Mouse (Mus musculus): ENCODE data around the gene Dgke.

Gene Dgke

DNA sequence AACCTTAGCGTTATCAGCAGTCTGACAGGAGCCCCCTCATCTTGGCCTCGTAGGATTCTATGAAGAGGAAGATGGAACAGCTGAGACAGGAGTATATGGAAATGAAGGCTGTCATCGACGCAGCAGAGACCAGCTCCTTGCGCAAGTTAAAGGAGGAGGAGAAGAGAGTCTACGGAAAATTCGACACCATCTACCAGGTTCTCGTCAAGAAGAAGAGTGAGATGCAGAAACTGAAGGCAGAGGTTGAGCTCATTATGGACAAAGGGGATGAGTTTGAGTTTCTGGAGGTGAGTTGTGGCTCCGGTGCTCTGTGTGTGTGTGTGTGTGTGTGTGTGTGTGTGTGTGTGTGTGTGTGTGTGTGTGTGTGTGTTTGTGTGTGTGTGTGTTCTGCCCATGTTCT, 57.6 kb downstream of the Dgke start:
- peaks cover 98% of the 10 kb centered on the region for H3K36me3 ChIP-seq (ENCODE audit: insufficient read depth, low read length)
- H3K4me3 ChIP-seq (replicated peaks; ENCODE audit: low read length): no peak overlapping the region
- no peaks in the 10 kb centered on the region for H3K27me3 ChIP-seq (ENCODE audit: insufficient read depth, low read length)
- TF ChIP-seq POU5F1 (IDR thresholded peaks at IDR 0.05; ENCODE audit: borderline replicate concordance, low read length) (no peak), CTCF (conservative IDR thresholded peaks at IDR 0.05; ENCODE audit: low read length) (no peak), NANOG (IDR thresholded peaks at IDR 0.05; ENCODE audit: borderline replicate concordance, low read length) (no peak)
- peaks cover 69% of the 10 kb centered on the region for H3K4me1 ChIP-seq (replicated peaks; ENCODE audit: low read depth, low read length)
- no peaks in the 10 kb centered on the region for H3K9me3 ChIP-seq (ENCODE audit: low read length)

- Histone ChIP-seq H3K36me3 (ENCODE audit: insufficient read depth, low read length) (peaks cover 96% of the 10 kb centered on the region), H3K4me1 (replicated peaks; ENCODE audit: low read depth, low read length) (peaks cover 83% of the 10 kb centered on the region), H3K27me3 (ENCODE audit: insufficient read depth, low read length) (no peaks in the 10 kb centered on the region), H3K9me3 (ENCODE audit: low read length) (no peaks in the 10 kb centered on the region), H3K4me3 (replicated peaks; ENCODE audit: low read length) (no peak overlapping the region)
- TF ChIP-seq CTCF (conservative IDR thresholded peaks at IDR 0.05; ENCODE audit: low read length) (no peak), POU5F1 (IDR thresholded peaks at IDR 0.05; ENCODE audit: borderline replicate concordance, low read length) (no peak), NANOG (IDR thresholded peaks at IDR 0.05; ENCODE audit: borderline replicate concordance, low read length) (no peak)
Measured at GRCm38 (mm10) chr11:89007582-89007981, 59.1 kb downstream of the Dgke start.

- Histone ChIP-seq H3K4me3 (replicated peaks; ENCODE audit: low read length) (no peak overlapping the region), H3K27me3 (ENCODE audit: insufficient read depth, low read length) (no peaks in the 10 kb centered on the region), H3K36me3 (ENCODE audit: insufficient read depth, low read length) (peaks cover 94% of the 10 kb centered on the region), H3K4me1 (replicated peaks; ENCODE audit: low read depth, low read length) (peaks cover 89% of the 10 kb centered on the region), H3K9me3 (ENCODE audit: low read length) (no peaks in the 10 kb centered on the region)
- TF ChIP-seq CTCF (conservative IDR thresholded peaks at IDR 0.05; ENCODE audit: low read length): no peak
- no peak for TF ChIP-seq POU5F1 (IDR thresholded peaks at IDR 0.05; ENCODE audit: borderline replicate concordance, low read length)
- no peak for TF ChIP-seq NANOG (IDR thresholded peaks at IDR 0.05; ENCODE audit: borderline replicate concordance, low read length)
Measured at GRCm38 (mm10) chr11:89006404-89006803, 60.2 kb downstream of the Dgke start.

DNA sequence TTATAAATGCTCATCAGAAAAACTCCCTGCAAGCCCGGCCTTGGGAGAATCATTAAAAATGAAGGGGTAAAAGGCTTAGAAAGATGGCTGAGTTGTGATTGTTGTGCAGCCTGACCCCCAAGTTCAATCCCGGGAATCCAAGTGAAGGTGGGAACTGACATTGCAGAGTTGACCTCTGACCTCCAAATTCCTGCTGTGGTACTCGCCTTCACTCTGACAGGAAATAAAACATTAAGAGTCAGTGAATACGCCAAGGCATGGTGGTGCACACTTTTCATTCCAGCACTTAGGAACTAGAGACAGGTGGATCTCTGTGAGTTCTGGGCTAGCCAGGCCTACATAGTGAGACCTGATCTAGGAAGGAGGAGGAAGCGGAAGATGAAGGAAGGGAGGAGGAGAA, 61.2 kb downstream of the Dgke start:
- TF ChIP-seq POU5F1 (IDR thresholded peaks at IDR 0.05; ENCODE audit: borderline replicate concordance, low read length): no peak
- 0 out of 2 replicates have a peak, but pooled peaks have one; percentile 16 for TF ChIP-seq NANOG (IDR thresholded peaks at IDR 0.05; ENCODE audit: borderline replicate concordance, low read length)
- no peak for TF ChIP-seq CTCF (conservative IDR thresholded peaks at IDR 0.05; ENCODE audit: low read length)
- Histone ChIP-seq H3K4me3 (replicated peaks; ENCODE audit: low read length) (0 out of 2 replicates have a peak overlapping the region, but pooled peaks have one; percentile 35), H3K9me3 (ENCODE audit: low read length) (no peaks in the 10 kb centered on the region), H3K27me3 (ENCODE audit: insufficient read depth, low read length) (no peaks in the 10 kb centered on the region), H3K36me3 (ENCODE audit: insufficient read depth, low read length) (peaks cover 93% of the 10 kb centered on the region), H3K4me1 (replicated peaks; ENCODE audit: low read depth, low read length) (peaks cover 87% of the 10 kb centered on the region)

DNA sequence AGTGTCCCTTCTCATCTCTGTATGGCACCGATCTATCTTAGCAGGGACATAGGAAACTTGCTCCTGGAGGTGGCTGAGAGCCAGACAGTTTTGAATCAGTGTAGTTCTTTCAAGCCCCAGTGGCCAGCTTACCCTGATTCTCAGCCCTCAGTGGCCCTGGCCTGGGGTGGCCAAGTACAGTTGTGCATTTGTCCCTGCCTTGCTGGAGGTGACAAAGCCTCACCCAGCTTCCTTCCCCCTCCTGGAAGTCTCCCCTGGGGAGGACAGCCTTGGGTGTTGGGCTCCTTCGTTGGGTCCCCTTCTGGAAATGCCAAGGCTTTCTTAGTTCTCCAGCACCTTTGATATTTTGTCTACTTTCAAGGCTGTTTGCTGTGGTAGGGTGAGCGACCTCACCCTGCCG, 62.9 kb downstream of the Dgke start:
- TF ChIP-seq CTCF (conservative IDR thresholded peaks at IDR 0.05; ENCODE audit: low read length) (no peak), NANOG (IDR thresholded peaks at IDR 0.05; ENCODE audit: borderline replicate concordance, low read length) (no peak), POU5F1 (IDR thresholded peaks at IDR 0.05; ENCODE audit: borderline replicate concordance, low read length) (no peak)
- Histone ChIP-seq H3K4me3 (replicated peaks; ENCODE audit: low read length) (peak overlapping the region; percentile 96), H3K4me1 (replicated peaks; ENCODE audit: low read depth, low read length) (peaks cover 76% of the 10 kb centered on the region), H3K27me3 (ENCODE audit: insufficient read depth, low read length) (no peaks in the 10 kb centered on the region), H3K36me3 (ENCODE audit: insufficient read depth, low read length) (peaks cover 79% of the 10 kb centered on the region), H3K9me3 (ENCODE audit: low read length) (no peaks in the 10 kb centered on the region)

GRCm38 (mm10) chr11:89003078-89003477, 63.6 kb downstream of the Dgke start:
- H3K27me3 ChIP-seq (ENCODE audit: insufficient read depth, low read length): no peaks in the 10 kb centered on the region
- peak; percentile 12; the same call in 1 of the 2 replicates for TF ChIP-seq NANOG (IDR thresholded peaks at IDR 0.05; ENCODE audit: borderline replicate concordance, low read length)
- no peak for TF ChIP-seq POU5F1 (IDR thresholded peaks at IDR 0.05; ENCODE audit: borderline replicate concordance, low read length)
- H3K4me3 ChIP-seq (replicated peaks; ENCODE audit: low read length): peak overlapping the region; percentile 96
- no peaks in the 10 kb centered on the region for H3K9me3 ChIP-seq (ENCODE audit: low read length)
- H3K36me3 ChIP-seq (ENCODE audit: insufficient read depth, low read length): peaks cover 72% of the 10 kb centered on the region
- H3K4me1 ChIP-seq (replicated peaks; ENCODE audit: low read depth, low read length): peaks cover 75% of the 10 kb centered on the region

DNA sequence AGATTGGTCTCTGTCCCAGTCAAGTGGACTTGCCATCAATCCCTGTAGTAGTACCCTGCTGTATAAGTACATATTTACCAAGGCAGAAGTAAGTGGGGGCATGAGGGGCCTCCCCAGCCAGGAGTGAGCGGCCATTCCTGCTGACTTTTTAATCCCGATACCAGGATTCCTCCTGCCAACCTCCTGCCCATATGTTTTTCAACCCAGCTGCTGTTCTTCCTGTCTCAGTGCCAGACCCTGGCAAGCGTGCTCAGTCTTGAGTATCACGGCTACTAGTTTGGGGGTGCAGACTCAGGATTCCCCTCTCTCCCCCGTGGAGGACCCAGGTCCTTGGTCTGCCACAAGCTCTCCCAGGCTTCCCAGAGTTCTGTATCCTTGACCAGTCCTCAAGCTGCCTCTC, 64.0 kb downstream of the Dgke start:
- Histone ChIP-seq H3K4me3 (replicated peaks; ENCODE audit: low read length) (peak overlapping the region; percentile 96), H3K27me3 (ENCODE audit: insufficient read depth, low read length) (no peaks in the 10 kb centered on the region), H3K4me1 (replicated peaks; ENCODE audit: low read depth, low read length) (peaks cover 79% of the 10 kb centered on the region), H3K9me3 (ENCODE audit: low read length) (no peaks in the 10 kb centered on the region), H3K36me3 (ENCODE audit: insufficient read depth, low read length) (peaks cover 68% of the 10 kb centered on the region)
- TF ChIP-seq NANOG (IDR thresholded peaks at IDR 0.05; ENCODE audit: borderline replicate concordance, low read length): no peak
- TF ChIP-seq CTCF (conservative IDR thresholded peaks at IDR 0.05; ENCODE audit: low read length): no peak
- no peak for TF ChIP-seq POU5F1 (IDR thresholded peaks at IDR 0.05; ENCODE audit: borderline replicate concordance, low read length)

DNA sequence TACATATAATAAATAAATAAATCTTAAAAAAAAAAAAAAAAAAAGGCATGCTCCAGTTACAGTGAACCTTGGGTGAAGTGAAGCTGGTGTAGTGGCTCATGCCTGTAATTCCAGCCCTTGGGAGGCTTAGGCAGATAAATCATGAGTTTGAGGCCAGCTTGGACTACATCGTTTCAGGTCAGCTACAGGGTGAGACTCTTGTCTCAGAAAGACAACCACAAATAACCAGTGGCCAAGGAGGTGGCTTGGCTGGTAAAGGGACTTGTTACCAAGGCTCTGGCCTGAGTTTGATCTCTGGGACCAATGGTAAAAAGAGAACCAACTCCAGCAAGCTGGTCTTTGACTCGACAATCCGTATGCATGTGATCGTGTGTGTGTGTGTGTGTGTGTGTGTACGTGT, 64.6 kb downstream of the Dgke start:
- peaks cover 63% of the 10 kb centered on the region for H3K36me3 ChIP-seq (ENCODE audit: insufficient read depth, low read length)
- peak overlapping the region; percentile 96 for H3K4me3 ChIP-seq (replicated peaks; ENCODE audit: low read length)
- no peaks in the 10 kb centered on the region for H3K27me3 ChIP-seq (ENCODE audit: insufficient read depth, low read length)
- peaks cover 79% of the 10 kb centered on the region for H3K4me1 ChIP-seq (replicated peaks; ENCODE audit: low read depth, low read length)
- H3K9me3 ChIP-seq (ENCODE audit: low read length): no peaks in the 10 kb centered on the region
- TF ChIP-seq POU5F1 (IDR thresholded peaks at IDR 0.05; ENCODE audit: borderline replicate concordance, low read length) (no peak), CTCF (conservative IDR thresholded peaks at IDR 0.05; ENCODE audit: low read length) (no peak), NANOG (IDR thresholded peaks at IDR 0.05; ENCODE audit: borderline replicate concordance, low read length) (no peak)

DNA sequence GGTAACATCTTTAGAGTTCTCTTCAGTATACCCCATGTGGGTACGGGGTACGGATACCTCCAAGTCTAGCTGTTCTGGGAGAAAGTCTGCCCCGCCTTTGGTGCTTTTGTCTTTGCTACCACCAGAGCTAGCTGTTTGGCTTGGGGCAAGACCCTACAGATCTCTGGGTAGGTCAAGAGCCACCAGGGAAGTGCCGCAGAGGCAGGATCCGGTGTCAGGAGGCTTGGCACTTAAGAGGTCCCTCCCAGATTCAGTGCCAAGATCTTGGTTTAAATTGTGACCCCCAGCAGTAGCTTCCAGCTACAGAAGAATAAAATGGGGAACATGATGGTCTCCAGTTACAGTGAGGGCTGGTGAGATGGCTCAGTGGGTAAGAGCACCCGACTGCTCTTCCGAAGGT, 65.1 kb downstream of the Dgke start:
- peaks cover 60% of the 10 kb centered on the region for H3K36me3 ChIP-seq (ENCODE audit: insufficient read depth, low read length)
- no peaks in the 10 kb centered on the region for H3K9me3 ChIP-seq (ENCODE audit: low read length)
- TF ChIP-seq POU5F1 (IDR thresholded peaks at IDR 0.05; ENCODE audit: borderline replicate concordance, low read length): no peak
- TF ChIP-seq NANOG (IDR thresholded peaks at IDR 0.05; ENCODE audit: borderline replicate concordance, low read length): no peak
- no peak for TF ChIP-seq CTCF (conservative IDR thresholded peaks at IDR 0.05; ENCODE audit: low read length)
- peaks cover 83% of the 10 kb centered on the region for H3K4me1 ChIP-seq (replicated peaks; ENCODE audit: low read depth, low read length)
- no peaks in the 10 kb centered on the region for H3K27me3 ChIP-seq (ENCODE audit: insufficient read depth, low read length)
- peak overlapping the region; percentile 96 for H3K4me3 ChIP-seq (replicated peaks; ENCODE audit: low read length)
